Mouse (Mus musculus) cerebellum, adult 2 months (tissue): ENCODE measurements around the gene Gm8126.
"Not testable (repeated sequence)": the region's sequence is repeated elsewhere in the genome, so short reads cannot be mapped to it uniquely, and the experiment has no call there.

Experiments
- CTCF ChIP-seq: fragments of 200-500 bp; IDR thresholded peaks from 2 replicates; pipeline ENCODE4 v1.5.1; 2011; ENCODE audit warnings: low read depth, mild to moderate bottlenecking, control low read depth, low read length, moderate library complexity, borderline replicate concordance; ENCODE audit not compliant: insufficient read depth
- POLR2A ChIP-seq: fragments of 200-500 bp; IDR thresholded peaks from 2 replicates; pipeline ENCODE4 v1.6.1; 2011; ENCODE audit warnings: low read length, control low read depth, borderline replicate concordance; ENCODE audit not compliant: insufficient read depth

GRCm38 (mm10) chr14:43263421-43263820 is 5.0 kb downstream of the Gm8126 start:
- TF ChIP-seq POLR2A, CTCF: not testable (repeated sequence)
